Mouse (Mus musculus): Measurements from ENCODE around the gene Klhl11.

DNA sequence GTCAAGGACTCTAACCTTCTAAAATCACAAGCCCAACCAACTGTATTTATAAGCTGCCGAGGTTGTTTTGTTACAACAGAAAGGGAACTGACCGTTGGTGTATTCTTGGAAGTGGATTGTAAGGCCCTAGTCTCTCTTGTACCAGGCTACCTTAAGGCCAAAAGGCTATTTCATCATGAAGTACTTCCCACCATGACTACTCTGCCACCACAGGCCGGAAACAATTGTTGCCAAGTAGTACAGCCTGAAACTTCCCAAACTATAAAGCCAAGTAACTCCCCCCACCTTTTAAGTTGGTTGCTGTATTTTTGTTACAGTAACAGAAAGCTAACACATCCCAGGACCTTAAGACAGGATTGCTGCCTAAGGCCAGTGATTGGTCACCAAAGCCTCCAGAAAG, 45.7 kb downstream of the Klhl11 start:
- no peak for TF ChIP-seq CTCF (IDR thresholded peaks at IDR 0.05; ENCODE audit: borderline replicate concordance, insufficient read depth, low read length)
- no peak for TF ChIP-seq POLR2A (IDR thresholded peaks at IDR 0.05; ENCODE audit: low read depth, low read length)

Data from embryonic fibroblast, embryonic 13.5 days (primary cell).